Mouse (Mus musculus) heart, embryonic 14.5 days (tissue): ENCODE measurements around the gene Map3k20. TPM values are rescaled to one million over a fixed set of nuclear protein-coding genes. Genes with fewer than 3 reads are reported as not detected.

Experiments used
- polyA plus RNA-seq: library from polyadenylated mRNA; unstranded; fragments of >200 nt; fragmentation: Nextera tagmentation; extraction: Ambion mirVana; gene quantifications from 2 replicates; pipeline ENCODE4 v1.2.1, GENCODE M21; 2014

Gene Map3k20
- polyA plus RNA-seq, 1 experiment from 2014 or later, result 85.1 TPM

Other genes starting within 250 kb of the Map3k20 start
- gene Cdca7, start 190.5 kb downstream of the Map3k20 start, polyA plus RNA-seq, result 34.3 and 38.0 TPM in 2 replicates